ENCODE assay signal across 20 mouse cellular contexts in the genomic region with DNA sequence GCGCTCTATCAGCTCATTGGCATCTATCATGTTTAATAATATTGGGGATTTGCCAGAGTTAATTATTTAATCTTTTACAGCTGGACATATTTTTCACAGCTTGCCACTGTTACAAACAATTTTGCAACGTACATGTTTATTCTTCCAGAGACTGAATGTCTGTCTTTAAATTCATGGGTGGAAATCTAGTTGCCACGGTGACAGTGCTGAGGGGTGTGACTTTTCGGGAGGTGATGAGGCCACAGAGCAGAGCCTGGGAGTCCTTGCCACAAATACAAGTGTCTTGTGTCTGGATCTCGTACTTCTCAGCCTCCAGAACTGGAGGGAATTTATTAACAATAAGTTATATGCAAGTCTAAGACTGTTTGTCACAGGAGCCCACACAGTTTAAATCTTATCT.
DNase-seq lines count a peak whose midpoint lies in the region; ATAC-seq and TF ChIP-seq lines count a peak whose summit lies in the region.
"Had no signal": no experiment of that assay in that cellular context is flagged by ENCODE, and none has a peak within 500 bp of the region (broad histone marks: within the 10 kb centered on the region; RNA-seq: fewer than 3 reads in every experiment).

No protein-coding gene starts in this region.

- no peak overlapping the region for H3K4me3 ChIP-seq in lung, embryonic 15.5 days
- no peak overlapping the region for H3K4me3 ChIP-seq in G1E (ENCODE audit: low read depth, low read length)
- H3K4me3 ChIP-seq: embryonic facial prominence, embryonic 15.5 days; erythroblast, embryonic 14.5 days; gastrocnemius, adult 2 months; heart, embryonic 12.5 days; hindbrain, embryonic 15.5 days had no signal

- no peaks in the 10 kb centered on the region for H3K36me3 ChIP-seq in lung, embryonic 15.5 days
- no peaks in the 10 kb centered on the region for H3K36me3 ChIP-seq in G1E (replicated peaks)
- H3K36me3 ChIP-seq: embryonic facial prominence, embryonic 15.5 days; heart, embryonic 12.5 days; hindbrain, embryonic 15.5 days had no signal

- 38% methylated on average over 5 of the region's 5 CpGs for WGBS in lung, embryonic 15.5 days

- no peak overlapping the region for H3K4me2 ChIP-seq in lung, embryonic 15.5 days
- H3K4me2 ChIP-seq: embryonic facial prominence, embryonic 15.5 days; heart, embryonic 12.5 days; hindbrain, embryonic 15.5 days had no signal

- no peak overlapping the region for H3K9ac ChIP-seq in lung, embryonic 15.5 days
- H3K9ac ChIP-seq: embryonic facial prominence, embryonic 15.5 days; forebrain, postnatal 0 days; heart, embryonic 12.5 days; hindbrain, embryonic 15.5 days had no signal

- peak; percentile 89; the same call in 1 of the 2 replicates for ATAC-seq in lung, embryonic 15.5 days (ENCODE audit: borderline replicate concordance, extremely low read depth, low FRiP score, low TSS enrichment)
- peak; percentile 22 for ATAC-seq in G1E (ENCODE audit: extremely low read depth, insufficient number of reproducible peaks, low FRiP score, poor library complexity, severe bottlenecking)
- ATAC-seq: forebrain, postnatal 0 days; inflammation-experienced regulatory T-cells, adult 6 months; Patski had no signal

- H3K9me3 ChIP-seq in lung, embryonic 15.5 days: no peaks in the 10 kb centered on the region
- H3K9me3 ChIP-seq in G1E (replicated peaks): no peaks in the 10 kb centered on the region
- H3K9me3 ChIP-seq: embryonic facial prominence, embryonic 15.5 days; heart, embryonic 12.5 days; hindbrain, embryonic 15.5 days had no signal

- no peak overlapping the region for H3K27ac ChIP-seq in lung, embryonic 15.5 days
- H3K27ac ChIP-seq: embryonic facial prominence, embryonic 15.5 days; gastrocnemius, adult 2 months; hindbrain, embryonic 15.5 days had no signal

- no peaks in the 10 kb centered on the region for H3K27me3 ChIP-seq in lung, embryonic 15.5 days
- H3K27me3 ChIP-seq in G1E (ENCODE audit: insufficient read depth, low read length): peaks cover 19% of the 10 kb centered on the region
- H3K27me3 ChIP-seq: embryonic facial prominence, embryonic 15.5 days; heart, embryonic 12.5 days; hindbrain, embryonic 15.5 days had no signal

- DNase-seq in lung, postnatal 14 days: no peak
- DNase-seq in ES-CJ7 (ENCODE audit: low read depth, low spot score): peak; percentile 13
- no peak for DNase-seq in G1E (ENCODE audit: low spot score)
- DNase-seq in adipocyte (ENCODE audit: low spot score): peak; percentile 55
- no peak for DNase-seq in urinary bladder, postnatal 14 days (ENCODE audit: low spot score)
- DNase-seq: adrenal gland, postnatal 10 days; cerebellum, adult 11 months; cerebellum, adult 8-10 months; cerebellum, postnatal 14 days; embryo, embryonic 11 days; forebrain, postnatal 0 days; gastrocnemius, adult 2 months; gastrocnemius, postnatal 25 days had no signal

- no peak for TF ChIP-seq CTCF in G1E (IDR thresholded peaks at IDR 0.05; ENCODE audit: low read depth, low read length)

- peaks cover 9% of the 10 kb centered on the region; the same call in 1 of the 2 replicates for H3K4me1 ChIP-seq in lung, embryonic 15.5 days
- H3K4me1 ChIP-seq in G1E (ENCODE audit: insufficient read depth, low read depth, low read length): peaks cover 18% of the 10 kb centered on the region
- H3K4me1 ChIP-seq: embryonic facial prominence, embryonic 15.5 days; heart, embryonic 12.5 days; hindbrain, embryonic 15.5 days had no signal

Comparison
In these comparisons a context has a peak if more than half of its experiments do, and no peak if none do; other contexts are left out.
1. DNase-seq: peak in ES-CJ7 (single experiment) and adipocyte (single experiment); none in lung, postnatal 14 days (single experiment), G1E (single experiment) and urinary bladder, postnatal 14 days (single experiment).